ENCODE assay signal across 19 mouse cellular contexts in the genomic region with DNA sequence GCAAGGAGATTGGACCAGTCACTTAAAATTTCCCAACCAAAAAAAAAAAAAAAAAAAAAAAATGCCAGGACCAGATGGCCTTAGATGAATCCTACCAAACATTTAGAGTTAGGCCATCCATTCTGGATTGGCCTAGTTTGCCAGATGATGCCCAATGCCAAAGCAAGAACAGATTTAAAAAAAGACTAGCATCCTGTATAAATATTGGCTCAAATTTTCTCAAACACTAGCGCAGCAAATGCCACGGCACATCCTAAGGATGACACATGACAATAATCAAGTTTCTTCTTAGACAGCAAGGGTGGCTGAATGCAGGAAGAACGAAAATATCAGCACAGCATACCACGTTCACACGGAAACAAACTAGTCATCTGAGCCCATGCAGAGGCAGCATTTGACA.
DNase-seq lines count a peak whose midpoint lies in the region; ATAC-seq and TF ChIP-seq lines count a peak whose summit lies in the region.
"Had no signal": no experiment of that assay in that cellular context is flagged by ENCODE, and none has a peak within 500 bp of the region (broad histone marks: within the 10 kb centered on the region; RNA-seq: fewer than 3 reads in every experiment).

No protein-coding gene starts in this region.

- no peaks in the 10 kb centered on the region for H3K36me3 ChIP-seq in lung, postnatal 0 days (ENCODE audit: insufficient read depth, low read length)

- H3K4me2 ChIP-seq in lung, postnatal 0 days (replicated peaks; ENCODE audit: low read depth, low read length): no peak overlapping the region
- H3K4me2 ChIP-seq: embryonic facial prominence, embryonic 13.5 days; forebrain, embryonic 12.5 days; heart, embryonic 12.5 days; hindbrain, embryonic 14.5 days; intestine, embryonic 15.5 days had no signal

- 0 out of 2 replicates have a peak, but pooled peaks have one; percentile 18 for TF ChIP-seq EP300 in lung, postnatal 0 days (IDR thresholded peaks at IDR 0.05)

- H3K27me3 ChIP-seq in lung, postnatal 0 days (replicated peaks; ENCODE audit: insufficient read depth, low read length): no peaks in the 10 kb centered on the region
- H3K27me3 ChIP-seq: embryonic facial prominence, embryonic 13.5 days; forebrain, embryonic 12.5 days; heart, embryonic 12.5 days; intestine, embryonic 15.5 days; Patski had no signal

- TF ChIP-seq CTCF in lung, postnatal 0 days (IDR thresholded peaks at IDR 0.05): no peak
- no peak for TF ChIP-seq CTCF in lung, adult 2 months (IDR thresholded peaks at IDR 0.05; ENCODE audit: insufficient read depth, low read length)

- TF ChIP-seq POLR2A in lung, adult 2 months (IDR thresholded peaks at IDR 0.05; ENCODE audit: borderline replicate concordance, extremely low read depth, low read depth, low read length): no peak

- WGBS in lung, postnatal 0 days: 80% methylated on average over 5 of the region's 5 CpGs
- 74% methylated on average over 5 of the region's 5 CpGs for WGBS in lung, adult 2 months

- ATAC-seq in cerebellum, adult (ENCODE audit: insufficient number of reproducible peaks, low FRiP score, low TSS enrichment): no peak
- ATAC-seq in lung, postnatal 0 days: no peak
- ATAC-seq: activated CD4-positive, CD25-positive, alpha-beta regulatory T cell, adult 4 months; forebrain, embryonic 16.5 days; intestine, embryonic 15.5 days; Patski had no signal

- H3K9me3 ChIP-seq in lung, postnatal 0 days (ENCODE audit: low read length): no peaks in the 10 kb centered on the region
- H3K9me3 ChIP-seq: embryonic facial prominence, embryonic 13.5 days; forebrain, embryonic 12.5 days; heart, embryonic 12.5 days; hindbrain, embryonic 10.5 days; intestine, embryonic 15.5 days had no signal

- H3K9ac ChIP-seq in lung, postnatal 0 days (replicated peaks; ENCODE audit: low read depth): no peak overlapping the region
- H3K9ac ChIP-seq: embryonic facial prominence, embryonic 13.5 days; forebrain, embryonic 12.5 days; heart, embryonic 12.5 days; hindbrain, embryonic 14.5 days; intestine, embryonic 15.5 days had no signal

- DNase-seq in cerebellum, adult 8-10 months: peak; percentile 10
- DNase-seq in frontal cortex, postnatal 36 days (ENCODE audit: low spot score in 2 of 2): peak; percentile 33 to 40
- no peak for DNase-seq in frontal cortex, postnatal 10 days (ENCODE audit: low spot score in 2 of 2)
- DNase-seq in lung, postnatal 0 days (ENCODE audit: low spot score): no peak
- DNase-seq in lung, adult 2 months: no peak
- peak; percentile 37 for DNase-seq in MN1 (ENCODE audit: low spot score)
- DNase-seq in thymus, postnatal 14 days: no peak
- DNase-seq: adrenal gland, postnatal 14 days; gastrocnemius, postnatal 10 days had no signal

- no peaks in the 10 kb centered on the region for H3K4me1 ChIP-seq in lung, postnatal 0 days (ENCODE audit: insufficient read depth, low read depth, low read length)
- peaks cover 4% of the 10 kb centered on the region; the same call in 1 of the 2 replicates for H3K4me1 ChIP-seq in lung, adult 2 months (ENCODE audit: control insufficient read depth, insufficient read depth, low read length)
- H3K4me1 ChIP-seq: embryonic facial prominence, embryonic 13.5 days; intestine, embryonic 15.5 days had no signal

- no peak overlapping the region for H3K27ac ChIP-seq in lung, postnatal 0 days (ENCODE audit: low read length)
- H3K27ac ChIP-seq: embryonic facial prominence, embryonic 13.5 days; forebrain, embryonic 12.5 days; hindbrain, embryonic 10.5 days; hindbrain, embryonic 14.5 days; intestine, embryonic 15.5 days had no signal

- H3K4me3 ChIP-seq in lung, postnatal 0 days (ENCODE audit: low read depth, low read length): no peak overlapping the region
- H3K4me3 ChIP-seq in lung, adult 2 months (replicated peaks; ENCODE audit: extremely low read depth, low read depth, low read length): no peak overlapping the region
- H3K4me3 ChIP-seq: embryonic facial prominence, embryonic 13.5 days; forebrain, embryonic 12.5 days; heart, embryonic 12.5 days; hindbrain, embryonic 10.5 days; intestine, embryonic 15.5 days had no signal

Comparison
In these comparisons a context has a peak if more than half of its experiments do, and no peak if none do; other contexts are left out.
1. DNase-seq: peak in cerebellum, adult 8-10 months (single experiment), frontal cortex, postnatal 36 days (2 of 2) and MN1 (single experiment); none in frontal cortex, postnatal 10 days (0 of 2), lung, postnatal 0 days (single experiment), lung, adult 2 months (single experiment) and thymus, postnatal 14 days (single experiment).